Mouse (Mus musculus) gastrocnemius, adult 2 months (tissue): Measurements from ENCODE around the gene Gm11595. TPM values are rescaled to one million over a fixed set of nuclear protein-coding genes. Genes with fewer than 3 reads are reported as not detected.
"Not testable (repeated sequence)": the region's sequence is repeated elsewhere in the genome, so short reads cannot be mapped to it uniquely, and the experiment has no call there.

Experiments used
- DNase-seq: peaks from one replicate; pipeline ENCODE4 v3.0.0; 2022
- H3K27ac ChIP-seq: fragments of 200-600 bp; 2 replicates; pipeline ENCODE4 v1.8.1; 2022; ENCODE audit warnings: mild to moderate bottlenecking
- H3K4me3 ChIP-seq: fragments of 200-600 bp; 2 replicates; pipeline ENCODE4 v1.8.1; 2022; ENCODE audit warnings: mild to moderate bottlenecking, moderate library complexity
- CTCF ChIP-seq: fragments of 200-600 bp; IDR thresholded peaks from 2 replicates; pipeline ENCODE4 v1.8.1; 2022; ENCODE audit warnings: antibody characterized with exemption, mild to moderate bottlenecking, moderate library complexity
- intact Hi-C: fragments of 180-260 bp; cut with DNase I; formaldehyde crosslinking; loops from one replicate; pipeline ENCODE4 v1.15.1; 2025
- long read RNA-seq, 2 experiments: library from polyadenylated mRNA; stranded (forward); transcript quantifications; one replicate each; pipeline ENCODE4 v2.0.0; 2021
- total RNA-seq, 2 experiments: library from RNA; stranded (reverse); gene quantifications; 2 replicates each; pipeline ENCODE4 v1.2.3; 2021

Gene Gm11595
- not detected for total RNA-seq
- long read RNA-seq, experiment 1 = 0 reads
- long read RNA-seq, experiment 2 = 0 reads

DNA sequence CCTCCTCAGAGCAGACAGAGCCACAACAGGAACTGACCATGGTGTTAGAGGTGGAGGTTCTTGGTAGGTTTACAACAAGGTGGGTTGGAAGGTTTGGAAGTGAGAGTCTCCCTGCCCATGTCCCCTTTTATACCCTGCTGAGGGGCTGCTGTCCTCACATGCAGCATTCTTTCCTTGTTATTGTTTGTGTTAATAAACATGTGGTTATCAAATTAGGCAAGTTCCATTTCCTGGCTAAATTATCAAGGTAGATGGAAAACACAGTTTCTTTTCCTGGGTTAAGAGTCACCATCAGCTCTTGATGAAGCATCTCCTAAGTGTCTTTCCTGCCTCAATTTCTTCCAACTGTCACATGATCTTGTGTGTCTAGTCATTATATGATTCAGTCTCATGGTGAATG, at the start of gene Gm11595:
Gm11595 (minus strand) TSS at position 101 of the 400 bp plus-strand sequence.
- H3K27ac ChIP-seq, DNase-seq, H3K4me3 ChIP-seq, intact Hi-C loops: not testable (repeated sequence)

DNA sequence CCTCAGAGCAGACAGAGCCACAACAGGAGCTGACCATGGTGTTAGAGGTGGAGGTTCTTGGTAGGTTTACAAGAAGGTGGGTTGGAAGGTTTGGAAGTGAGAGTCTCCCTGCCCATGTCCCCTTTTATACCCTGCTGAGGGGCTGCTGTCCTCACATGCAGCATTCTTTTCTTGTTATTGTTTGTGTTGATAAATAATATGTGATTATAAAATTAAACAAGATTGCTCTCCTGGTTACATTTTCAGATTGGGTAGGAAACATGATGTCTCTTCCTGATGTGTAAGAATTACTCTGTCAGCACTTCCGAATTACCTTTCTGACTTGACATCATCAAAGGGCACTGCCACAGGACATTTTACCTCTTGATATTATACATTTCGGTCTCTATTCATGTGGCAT, 42.9 kb upstream of the Gm11595 start, which contains the start of gene Gm11564:
Gm11564 (minus strand) TSS at position 101 of the 400 bp plus-strand sequence.
- intact Hi-C loops, H3K4me3 ChIP-seq, DNase-seq, H3K27ac ChIP-seq: not testable (repeated sequence)

DNA sequence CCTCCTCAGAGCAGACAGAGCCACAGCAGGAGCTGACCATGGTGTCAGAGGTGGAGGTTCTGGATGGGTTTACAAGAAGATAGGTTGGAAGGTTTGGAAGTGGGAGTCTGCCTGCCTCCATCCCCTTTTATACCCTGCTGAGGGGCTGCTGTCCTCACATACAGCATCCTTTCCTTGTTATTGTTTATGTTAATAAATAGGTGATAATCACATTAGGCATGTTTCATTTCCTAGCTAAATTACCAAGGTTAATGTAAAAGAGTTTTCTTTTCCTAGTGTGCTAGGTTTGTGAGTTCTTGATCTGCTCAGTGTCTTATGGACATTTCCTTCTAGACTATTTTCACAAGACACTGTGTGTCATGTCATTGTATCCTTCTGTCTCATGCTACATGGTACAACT, 37.1 kb upstream of the Gm11595 start, which contains the start of gene Krtap4-13:
Krtap4-13 (minus strand) TSS at position 101 of the 400 bp plus-strand sequence.
- intact Hi-C loops, DNase-seq, H3K27ac ChIP-seq, H3K4me3 ChIP-seq: not testable (repeated sequence)

DNA sequence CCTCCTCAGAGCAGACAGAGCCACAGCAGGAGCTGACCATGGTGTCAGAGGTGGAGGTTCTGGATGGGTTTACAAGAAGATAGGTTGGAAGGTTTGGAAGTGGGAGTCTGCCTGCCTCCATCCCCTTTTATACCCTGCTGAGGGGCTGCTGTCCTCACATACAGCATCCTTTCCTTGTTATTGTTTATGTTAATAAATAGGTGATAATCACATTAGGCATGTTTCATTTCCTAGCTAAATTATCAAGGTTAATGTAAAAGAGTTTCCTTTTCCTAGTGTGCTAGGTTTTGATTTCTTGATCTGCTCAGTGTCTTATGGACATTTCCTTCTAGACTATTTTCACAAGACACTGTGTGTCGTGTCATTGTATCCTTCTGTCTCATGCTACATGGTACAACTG, 31.6 kb upstream of the Gm11595 start, which contains the start of gene Gm11554:
Gm11554 (minus strand) TSS at position 101 of the 400 bp plus-strand sequence.
- H3K27ac ChIP-seq, DNase-seq, H3K4me3 ChIP-seq, intact Hi-C loops: not testable (repeated sequence)

DNA sequence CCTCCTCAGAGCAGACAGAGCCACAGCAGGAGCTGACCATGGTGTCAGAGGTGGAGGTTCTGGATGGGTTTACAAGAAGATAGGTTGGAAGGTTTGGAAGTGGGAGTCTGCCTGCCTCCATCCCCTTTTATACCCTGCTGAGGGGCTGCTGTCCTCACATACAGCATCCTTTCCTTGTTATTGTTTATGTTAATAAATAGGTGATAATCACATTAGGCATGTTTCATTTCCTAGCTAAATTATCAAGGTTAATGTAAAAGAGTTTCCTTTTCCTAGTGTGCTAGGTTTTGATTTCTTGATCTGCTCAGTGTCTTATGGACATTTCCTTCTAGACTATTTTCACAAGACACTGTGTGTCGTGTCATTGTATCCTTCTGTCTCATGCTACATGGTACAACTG, 26.1 kb upstream of the Gm11595 start, which contains the start of gene Gm11569:
Gm11569 (minus strand) TSS at position 101 of the 400 bp plus-strand sequence.
- DNase-seq, intact Hi-C loops, H3K27ac ChIP-seq: not testable (repeated sequence)

DNA sequence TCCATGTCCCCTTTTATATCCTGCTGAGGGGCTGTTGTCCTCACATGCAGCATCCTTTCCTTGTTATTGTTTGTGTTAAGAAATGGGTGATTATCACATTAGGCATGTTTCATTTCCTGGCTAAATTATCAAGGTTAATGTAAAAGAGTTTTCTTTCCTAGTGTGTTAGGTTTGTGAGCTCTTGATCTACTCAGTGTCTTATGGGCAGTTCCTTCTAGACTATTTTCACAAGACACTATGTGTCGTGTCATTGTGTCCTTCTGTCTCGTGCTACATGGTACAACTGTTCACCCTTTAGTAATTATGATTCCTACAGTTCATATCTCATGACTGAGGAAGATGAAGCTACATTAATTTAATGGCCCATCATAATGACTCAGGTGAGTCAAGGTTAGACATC, 20.7 kb upstream of the Gm11595 start, which contains the start of gene Gm11596:
Gm11596 (minus strand) TSS at position 101 of the 400 bp plus-strand sequence.
- no peak for DNase-seq
- Histone ChIP-seq H3K4me3 (no peak within 1 kb of the TSS), H3K27ac (no peak within 1 kb of the TSS)
- intact Hi-C loops = no loop called here
- no peak for TF ChIP-seq CTCF

More for the DNA sequence above, 26.1 kb upstream of the Gm11595 start, which contains the start of gene Gm11569:
- H3K4me3 ChIP-seq = not testable (repeated sequence)

DNA sequence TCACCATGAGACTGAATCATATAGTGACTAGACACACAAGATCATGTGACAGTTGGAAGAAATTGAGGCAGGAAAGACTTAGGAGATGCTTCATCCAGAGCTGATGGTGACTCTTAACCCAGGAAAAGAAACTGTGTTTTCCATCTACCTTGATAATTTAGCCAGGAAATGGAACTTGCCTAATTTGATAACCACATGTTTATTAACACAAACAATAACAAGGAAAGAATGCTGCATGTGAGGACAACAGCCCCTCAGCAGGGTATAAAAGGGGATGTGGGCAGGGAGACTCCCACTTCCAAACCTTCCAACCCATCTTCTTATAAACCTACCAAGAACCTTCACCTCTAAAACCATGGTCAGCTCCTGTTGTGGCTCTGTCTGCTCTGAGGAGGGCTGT, 12.2 kb upstream of the Gm11595 start, which contains the start of gene Krtap4-9:
Krtap4-9 (plus strand) TSS at position 301 of the 400 bp plus-strand sequence.
- DNase-seq, H3K27ac ChIP-seq, intact Hi-C loops, H3K4me3 ChIP-seq: not testable (repeated sequence)

DNA sequence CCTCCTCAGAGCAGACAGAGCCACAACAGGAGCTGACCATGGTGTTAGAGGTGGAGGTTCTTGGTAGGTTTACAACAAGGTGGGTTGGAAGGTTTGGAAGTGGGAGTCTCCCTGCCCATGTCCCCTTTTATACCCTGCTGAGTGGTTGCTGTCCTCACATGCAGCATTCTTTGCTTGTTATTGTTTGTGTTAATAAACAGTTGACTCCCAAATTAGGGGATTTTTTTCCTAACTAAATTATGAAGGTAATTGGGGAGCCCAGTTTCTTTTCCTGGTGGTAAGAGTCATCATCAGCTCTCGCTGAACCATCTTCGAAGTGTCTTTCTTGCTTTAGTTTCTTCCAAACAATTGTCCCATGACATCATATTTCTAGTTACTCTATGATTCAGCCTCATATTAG, 7.9 kb upstream of the Gm11595 start, which contains the start of gene Krtap4-8:
Krtap4-8 (minus strand) TSS at position 101 of the 400 bp plus-strand sequence.
- Histone ChIP-seq H3K27ac (no peak within 1 kb of the TSS), H3K4me3 (no peak within 1 kb of the TSS)
- intact Hi-C loops = no loop called here
- DNase-seq = no peak
- no peak for TF ChIP-seq CTCF

DNA sequence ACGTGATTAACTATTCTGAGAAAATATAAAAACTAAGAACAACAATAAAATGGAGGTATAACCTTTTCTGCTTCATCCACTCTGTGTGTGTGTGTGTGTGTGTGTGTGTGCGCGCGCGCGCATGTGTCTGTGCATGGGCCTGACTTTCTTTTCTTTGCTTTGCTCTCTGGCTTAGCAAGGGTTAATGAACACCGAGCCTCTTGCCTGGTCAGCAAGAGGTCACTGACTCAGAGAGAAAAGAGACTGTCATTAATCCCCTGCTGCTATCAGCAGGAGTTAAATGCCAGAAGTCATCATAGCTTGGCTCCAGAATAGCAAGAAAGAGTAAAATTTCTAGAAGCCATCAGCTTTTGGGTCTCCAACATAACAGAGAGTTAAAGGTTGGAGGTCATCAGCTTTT, 5.7 kb upstream of the Gm11595 start:
- DNase-seq = no peak
- intact Hi-C loops = no loop called here
- TF ChIP-seq CTCF = no peak
- H3K27ac ChIP-seq = no peak overlapping the region
- no peak overlapping the region for H3K4me3 ChIP-seq

DNA sequence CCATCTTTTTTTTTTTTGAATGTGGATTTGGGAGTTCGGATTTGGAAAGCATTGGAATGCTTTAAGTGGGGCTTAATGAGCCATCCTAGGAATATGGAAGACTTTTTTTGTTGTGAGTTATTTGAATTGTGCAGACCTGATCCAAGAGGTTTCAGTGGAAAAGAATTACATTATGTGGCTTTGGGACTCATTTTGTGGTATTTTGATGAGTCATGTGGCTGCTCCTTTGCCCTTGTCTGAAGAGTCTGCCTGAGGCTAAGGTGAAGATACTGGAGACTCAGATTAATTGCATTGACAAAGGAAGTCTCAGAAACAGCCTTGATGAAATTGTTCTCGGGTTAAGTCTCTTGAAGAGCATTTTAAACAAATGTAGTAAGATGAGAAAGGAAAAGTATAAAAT, 4.3 kb downstream of the Gm11595 start:
- Histone ChIP-seq H3K27ac (no peak overlapping the region), H3K4me3 (no peak overlapping the region)
- intact Hi-C loops = no loop called here
- TF ChIP-seq CTCF = no peak
- no peak for DNase-seq

DNA sequence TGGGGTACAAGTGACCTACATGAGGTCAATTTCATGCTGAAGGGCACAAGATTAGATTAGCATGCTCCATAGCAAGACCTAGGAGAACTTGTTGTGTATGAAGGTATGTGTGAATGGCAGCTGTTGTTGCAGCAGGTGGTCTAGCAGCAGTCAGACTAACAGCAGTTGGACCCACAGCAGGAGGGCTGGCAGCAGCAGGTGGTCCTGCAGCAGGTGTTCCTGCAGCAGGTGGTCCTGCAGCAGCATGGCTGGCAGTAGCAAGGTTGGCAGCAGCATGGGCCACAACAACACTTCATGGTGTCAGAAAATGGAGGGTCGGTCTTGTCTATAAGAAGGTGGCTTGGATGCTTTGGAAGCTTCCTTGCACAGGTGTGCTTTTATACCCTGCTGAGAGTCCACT, 13.8 kb downstream of the Gm11595 start:
- intact Hi-C loops = no loop called here
- no peak overlapping the region for H3K27ac ChIP-seq
- H3K4me3 ChIP-seq = no peak overlapping the region
- no peak for TF ChIP-seq CTCF
- DNase-seq = no peak

DNA sequence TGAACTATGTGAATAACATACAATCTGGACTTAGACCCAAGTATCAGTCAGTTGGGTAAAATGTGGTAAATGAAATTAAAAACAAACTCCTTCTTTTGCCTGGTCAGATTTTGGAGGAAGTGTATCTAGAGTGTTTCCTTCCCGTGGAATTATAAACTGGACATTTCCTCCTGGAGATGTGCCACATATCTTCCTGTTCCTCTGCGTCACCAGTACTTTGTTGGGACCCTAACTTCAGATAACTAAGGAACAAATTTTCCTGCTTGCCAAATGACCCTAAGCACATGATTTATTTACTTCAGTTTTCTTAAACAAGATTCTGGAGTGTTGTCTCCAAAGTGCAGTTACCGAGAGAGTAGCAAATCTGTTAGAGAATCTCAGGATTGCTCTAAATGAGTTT, 28.7 kb downstream of the Gm11595 start:
- DNase-seq = no peak
- Histone ChIP-seq H3K4me3 (no peak overlapping the region), H3K27ac (no peak overlapping the region)
- TF ChIP-seq CTCF = no peak
- intact Hi-C loops = no loop called here

DNA sequence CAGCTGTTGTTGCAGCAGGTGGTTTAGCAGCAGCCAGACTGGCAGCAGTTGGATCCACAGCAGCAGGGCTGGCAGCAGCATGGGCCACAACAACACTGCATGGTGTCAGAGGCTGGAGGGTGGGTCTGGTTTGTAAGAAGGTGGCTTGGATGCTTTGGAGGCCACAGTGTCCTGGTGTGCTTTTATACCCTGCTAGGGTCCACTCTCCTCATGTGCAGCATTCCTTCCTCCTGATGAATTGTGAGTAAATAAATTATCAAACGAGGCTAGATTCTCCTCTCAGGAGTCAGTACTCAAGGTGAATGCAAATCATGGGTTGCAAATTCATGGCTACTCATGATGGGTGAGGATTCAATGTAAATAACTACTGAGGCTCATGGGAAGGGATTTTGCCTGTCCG, 38.5 kb downstream of the Gm11595 start, which contains the start of gene Gm14180:
Gm14180 (minus strand) TSS at position 101 of the 400 bp plus-strand sequence.
- Histone ChIP-seq H3K4me3 (no peak within 1 kb of the TSS), H3K27ac (no peak within 1 kb of the TSS)
- no peak for DNase-seq
- intact Hi-C loops = no loop called here
- no peak for TF ChIP-seq CTCF

DNA sequence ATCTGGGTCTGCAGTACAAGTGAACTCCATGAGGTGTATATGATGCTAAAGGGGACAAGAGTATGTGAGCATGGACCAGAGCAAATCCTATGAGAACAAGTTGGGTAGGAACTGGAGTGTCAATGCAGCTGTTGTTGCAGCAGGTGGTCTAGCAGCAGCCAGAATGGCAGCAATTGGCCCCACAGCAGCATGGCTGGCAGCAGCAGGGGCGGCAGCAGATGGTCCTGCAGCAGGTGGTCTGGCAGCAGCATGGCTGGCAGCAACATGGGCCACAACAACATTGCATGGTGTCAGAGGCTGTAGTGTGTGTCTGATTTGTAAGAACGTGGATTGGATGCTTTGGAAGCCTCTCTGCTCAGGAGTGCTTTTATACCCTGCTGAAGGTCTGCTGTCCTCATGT, 48.7 kb downstream of the Gm11595 start:
- intact Hi-C loops = loop anchor here (2.0 kb wide), 1 partner anchor 39 kb away; no protein-coding TSS in a partner anchor

More for the DNA sequence above, 48.7 kb downstream of the Gm11595 start:
- no peak for TF ChIP-seq CTCF
- no peak for DNase-seq
- Histone ChIP-seq H3K4me3 (no peak overlapping the region), H3K27ac (no peak overlapping the region)

Other genes with a start within 250 kb of the Gm11595 start
- gene Krt40, start 229.8 kb downstream of the Gm11595 start, total RNA-seq = not detected
- gene Krtap3-3, start 222.0 kb downstream of the Gm11595 start, total RNA-seq = not detected
- gene Krtap3-2, start 216.1 kb downstream of the Gm11595 start, total RNA-seq = not detected
- gene Gm11939, start 213.4 kb downstream of the Gm11595 start, total RNA-seq = not detected
- gene Krtap3-1, start 206.3 kb downstream of the Gm11595 start, total RNA-seq = not detected
- not detected for gene Krtap1-5, start 191.9 kb downstream of the Gm11595 start, total RNA-seq
- gene Krtap1-4, start 189.3 kb downstream of the Gm11595 start, total RNA-seq = not detected
- gene Krtap1-3, start 181.6 kb downstream of the Gm11595 start, total RNA-seq = not detected
- gene Krtap9-3, start 174.8 kb downstream of the Gm11595 start, total RNA-seq = not detected
- gene Gm11938, start 169.6 kb downstream of the Gm11595 start, total RNA-seq = not detected
- not detected for gene Gm11937, start 162.7 kb downstream of the Gm11595 start, total RNA-seq
- not detected for gene Krtap2-4, start 158.1 kb downstream of the Gm11595 start, total RNA-seq
- gene Gm11562, start 152.5 kb downstream of the Gm11595 start, total RNA-seq = not detected
- not detected for gene Krtap4-1, start 144.7 kb downstream of the Gm11595 start, total RNA-seq
- not detected for gene Krtap4-2, start 137.8 kb downstream of the Gm11595 start, total RNA-seq
- gene Krtap4-7, start 128.8 kb downstream of the Gm11595 start, total RNA-seq = not detected
- not detected for gene Gm11555, start 122.7 kb downstream of the Gm11595 start, total RNA-seq
- gene Gm11563, start 114.0 kb downstream of the Gm11595 start, total RNA-seq = not detected
- not detected for gene Krtap4-6, start 107.0 kb downstream of the Gm11595 start, total RNA-seq
- not detected for gene Gm14190, start 82.2 kb downstream of the Gm11595 start, total RNA-seq
- gene Gm14180, start 38.6 kb downstream of the Gm11595 start, total RNA-seq = not detected
- not detected for gene Krtap4-8, start 7.8 kb upstream of the Gm11595 start, total RNA-seq
- not detected for gene Krtap4-9, start 12.3 kb upstream of the Gm11595 start, total RNA-seq
- gene Gm11596, start 20.6 kb upstream of the Gm11595 start, total RNA-seq = not detected
- not detected for gene Gm11569, start 26.0 kb upstream of the Gm11595 start, total RNA-seq
- gene Gm11554, start 31.5 kb upstream of the Gm11595 start, total RNA-seq = not detected
- gene Krtap4-13, start 37.0 kb upstream of the Gm11595 start, total RNA-seq = not detected
- gene Gm11564, start 42.8 kb upstream of the Gm11595 start, total RNA-seq = not detected
- not detected for gene 2300003K06Rik, start 65.2 kb upstream of the Gm11595 start, total RNA-seq
- gene Krtap4-16, start 78.7 kb upstream of the Gm11595 start, total RNA-seq = not detected
- not detected for gene Gm11568, start 85.0 kb upstream of the Gm11595 start, total RNA-seq
- not detected for gene Gm11559, start 91.6 kb upstream of the Gm11595 start, total RNA-seq
- gene Krtap9-1, start 100.5 kb upstream of the Gm11595 start, total RNA-seq = not detected
- gene Gm11567, start 106.3 kb upstream of the Gm11595 start, total RNA-seq = not detected
- gene Krtap31-1, start 135.0 kb upstream of the Gm11595 start, total RNA-seq = not detected
- not detected for gene Gm11565, start 141.8 kb upstream of the Gm11595 start, total RNA-seq
- not detected for gene Krtap31-2, start 163.4 kb upstream of the Gm11595 start, total RNA-seq
- not detected for gene Krtap9-5, start 175.6 kb upstream of the Gm11595 start, total RNA-seq
- gene Krtap29-1, start 206.1 kb upstream of the Gm11595 start, total RNA-seq = not detected
- not detected for gene Krtap16-1, start 213.7 kb upstream of the Gm11595 start, total RNA-seq
- not detected for gene Krtap17-1, start 221.1 kb upstream of the Gm11595 start, total RNA-seq
- not detected for gene Krt33a, start 243.3 kb upstream of the Gm11595 start, total RNA-seq